Comparison of ENCODE assay signal across 9 mouse cellular contexts in genomic region chr4:122923392-122924344, GRCm38 (mm10). TPM values are rescaled to one million over a fixed set of nuclear protein-coding genes. Genes with fewer than 3 reads are reported as not detected.
DNase-seq lines count a peak whose midpoint lies in the region.
"Had no signal": no experiment of that assay in that cellular context is flagged by ENCODE, and none has a peak within 500 bp of the region (broad histone marks: within the 10 kb centered on the region; RNA-seq: fewer than 3 reads in every experiment).

No protein-coding gene starts in this region.

- peak; percentile 55 for DNase-seq in adrenal gland, adult 2 months
- DNase-seq in adrenal gland, postnatal 25 days: no peak
- peak; percentile 29 for DNase-seq in kidney, adult 18-20 months
- DNase-seq in kidney, postnatal 10 days: no peak
- DNase-seq in gastrocnemius, postnatal 25 days: peak; percentile 54
- DNase-seq in kidney, postnatal 36 days: peak; percentile 42 to 47
- no peak for DNase-seq in thymus, postnatal 36 days
- DNase-seq in lung, postnatal 14 days: no peak
- DNase-seq: lung, postnatal 36 days had no signal

RNA-seq across cellular contexts. Expression of gene Mfsd2a, which starts 37.3 kb away (rescaled TPM):
- 10 to 100 TPM in 1 of 2 experiments, 1 to 10 TPM in 1; 3.7 to 28.5 TPM for total RNA-seq in adrenal gland, adult 2 months (2021)
- polyA plus RNA-seq in adrenal gland, adult 2 months (2012; rRNA removed): 0.46 and 0.62 TPM in 2 replicates
- 1.7 TPM in 1 of 2 replicates, not detected in the other for total RNA-seq in adrenal gland, postnatal 25 days (2021)
- under 1 TPM; 0.24 to 0.26 TPM for total RNA-seq in gastrocnemius, postnatal 25 days (2021)

RNA-seq across cellular contexts. Expression of gene Cap1, which starts 37.8 kb away (rescaled TPM):
- total RNA-seq in adrenal gland, adult 2 months (2021): 100 to 1,000 TPM; 140 to 168 TPM
- polyA plus RNA-seq in adrenal gland, adult 2 months (2012; rRNA removed): 28.0 and 30.0 TPM in 2 replicates
- 132 and 141 TPM in 2 replicates for total RNA-seq in adrenal gland, postnatal 25 days (2021)
- 10 to 100 TPM; 20.5 to 24.6 TPM for total RNA-seq in gastrocnemius, postnatal 25 days (2021)

Comparison
In these comparisons a context has a peak if more than half of its experiments do, and no peak if none do; other contexts are left out.
1. DNase-seq: peak in adrenal gland, adult 2 months (single experiment), kidney, adult 18-20 months (single experiment), gastrocnemius, postnatal 25 days (single experiment) and kidney, postnatal 36 days (2 of 2); none in adrenal gland, postnatal 25 days (single experiment), kidney, postnatal 10 days (single experiment), thymus, postnatal 36 days (0 of 2) and lung, postnatal 14 days (single experiment).